Mouse (Mus musculus): ENCODE measurements around the gene Aplp2.

Gene Aplp2

GRCm38 (mm10) chr9:31130357-31131204 lies 81.0 kb downstream of the Aplp2 start:
- intact Hi-C loops (cut with DNase I) = no loop called here

GRCm38 (mm10) chr9:31129956-31130355 lies 81.7 kb downstream of the Aplp2 start:
- intact Hi-C loops (cut with DNase I) = no loop called here

GRCm38 (mm10) chr9:31127876-31128465 lies 83.6 kb downstream of the Aplp2 start:
- intact Hi-C loops (cut with DNase I) = no loop called here

- intact Hi-C loops (cut with DNase I) = no loop called here
These were observed 85.5 kb downstream of the Aplp2 start for GRCm38 (mm10) chr9:31126079-31126478.

- intact Hi-C loops (cut with DNase I) = no loop called here
These were observed 89.1 kb downstream of the Aplp2 start for GRCm38 (mm10) chr9:31122464-31123030.

- intact Hi-C loops (cut with DNase I) = no loop called here
These were observed 91.1 kb downstream of the Aplp2 start for GRCm38 (mm10) chr9:31120533-31120915.

GRCm38 (mm10) chr9:31119882-31120532 lies 91.6 kb downstream of the Aplp2 start:
- intact Hi-C loops (cut with DNase I) = no loop called here

GRCm38 (mm10) chr9:31119405-31119804 lies 92.2 kb downstream of the Aplp2 start:
- intact Hi-C loops (cut with DNase I) = no loop called here

- intact Hi-C loops (cut with DNase I) = no loop called here
These were observed 92.9 kb downstream of the Aplp2 start for GRCm38 (mm10) chr9:31118520-31119298.

- intact Hi-C loops (cut with DNase I) = no loop called here
These were observed 94.1 kb downstream of the Aplp2 start for GRCm38 (mm10) chr9:31117488-31117887.

GRCm38 (mm10) chr9:31117088-31117487 lies 94.5 kb downstream of the Aplp2 start:
- intact Hi-C loops (cut with DNase I) = no loop called here

- intact Hi-C loops (cut with DNase I) = no loop called here
These were observed 96.0 kb downstream of the Aplp2 start for GRCm38 (mm10) chr9:31115586-31115985.

GRCm38 (mm10) chr9:31108464-31108863 lies 103.2 kb downstream of the Aplp2 start:
- intact Hi-C loops (cut with DNase I) = no loop called here
